Mouse (Mus musculus) frontal cortex, postnatal 25 days (tissue): ENCODE measurements around the gene Cd47.

Experiments used
- DNase-seq, 2 experiments: peaks; one replicate each; pipeline ENCODE4 v3.0.0; 2022; ENCODE audit warnings: low spot score in 2 of 2

The Cd47 gene

DNA sequence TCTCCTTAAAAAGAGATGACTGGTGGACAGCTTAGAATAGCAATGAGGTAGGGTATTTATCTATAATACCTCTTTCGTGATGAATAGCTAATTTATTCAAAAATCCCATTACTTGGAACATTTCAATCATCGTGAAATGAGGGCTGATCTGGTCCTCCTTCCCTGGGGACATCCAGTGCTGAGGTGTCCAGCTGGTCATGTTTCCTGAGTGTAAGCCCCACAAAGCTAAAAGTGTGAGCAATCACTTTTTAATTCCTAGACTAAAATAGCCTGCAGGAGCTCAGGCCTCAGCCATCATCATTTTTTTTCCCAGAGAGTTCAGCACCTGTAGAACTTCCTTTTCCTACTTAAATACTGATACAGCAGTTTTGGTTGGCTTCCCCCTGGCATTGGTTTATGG, 150.0 kb downstream of the Cd47 start:
- DNase-seq = no peak

DNA sequence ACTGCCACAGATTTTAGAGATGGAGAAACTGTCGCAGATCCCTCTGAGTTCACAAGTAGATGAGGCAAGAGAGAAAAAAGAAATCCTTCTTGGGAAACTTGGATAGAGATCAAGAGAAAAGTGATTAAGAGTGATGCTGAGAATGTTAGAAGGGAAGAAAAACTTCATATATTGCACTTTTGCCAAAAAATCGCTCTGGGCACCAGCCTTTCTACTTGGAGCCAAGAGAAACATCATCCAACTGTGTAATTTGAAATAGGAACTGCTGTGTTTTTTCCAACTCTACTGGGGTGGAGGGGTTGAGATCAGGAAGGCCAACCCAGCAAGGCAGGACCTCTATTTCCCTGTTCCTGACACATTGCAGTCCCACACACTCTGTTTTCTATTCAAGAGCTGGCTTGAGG, 151.0 kb downstream of the Cd47 start:
- no peak for DNase-seq

DNA sequence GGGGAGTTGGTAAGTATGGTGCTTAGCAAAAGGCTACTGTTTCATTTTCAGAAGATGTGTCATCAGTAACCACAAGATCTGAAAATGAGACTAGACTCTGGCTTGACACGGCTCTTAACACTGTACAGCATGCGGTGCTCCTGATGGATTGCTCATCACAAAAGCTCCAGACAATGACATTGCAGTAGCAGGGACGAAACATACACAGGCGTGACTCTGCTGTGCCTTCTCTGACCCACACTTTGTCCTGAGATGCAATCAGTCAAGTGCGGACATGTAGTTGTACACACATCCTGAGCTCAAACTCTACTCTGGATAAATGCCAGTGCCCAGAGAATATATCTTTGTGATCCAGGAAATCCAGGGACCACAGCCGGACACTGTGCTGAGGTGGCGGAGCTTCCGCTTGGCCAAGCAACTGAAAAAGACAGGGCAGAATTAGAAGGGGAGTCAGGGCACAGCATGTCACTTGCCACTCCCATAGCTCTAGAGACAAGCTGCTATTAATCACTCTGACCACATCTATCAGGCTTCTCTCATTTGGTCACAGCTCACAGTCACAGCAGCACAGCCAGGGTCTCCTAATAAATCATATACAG, 151.7 kb downstream of the Cd47 start:
- DNase-seq = no peak

DNA sequence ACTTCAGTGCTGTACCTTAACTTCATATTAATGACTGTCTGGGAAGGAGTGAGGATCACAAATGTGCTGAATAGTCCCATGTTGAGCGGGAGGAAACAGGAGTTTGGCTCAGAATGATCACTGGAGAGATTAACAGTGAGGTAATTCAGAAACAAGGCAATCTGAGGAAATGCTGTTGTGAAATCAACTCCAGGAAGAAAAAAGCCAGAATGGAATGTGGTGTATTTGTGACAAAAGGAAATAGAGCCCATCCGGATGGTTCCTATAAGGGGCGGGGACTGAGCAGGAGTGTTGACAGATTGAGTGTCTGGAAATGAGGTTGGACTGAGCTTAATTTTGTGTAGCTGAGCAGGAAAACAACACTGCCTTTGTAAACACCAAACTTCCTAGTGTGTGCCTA, 153.5 kb downstream of the Cd47 start:
- no peak for DNase-seq

DNA sequence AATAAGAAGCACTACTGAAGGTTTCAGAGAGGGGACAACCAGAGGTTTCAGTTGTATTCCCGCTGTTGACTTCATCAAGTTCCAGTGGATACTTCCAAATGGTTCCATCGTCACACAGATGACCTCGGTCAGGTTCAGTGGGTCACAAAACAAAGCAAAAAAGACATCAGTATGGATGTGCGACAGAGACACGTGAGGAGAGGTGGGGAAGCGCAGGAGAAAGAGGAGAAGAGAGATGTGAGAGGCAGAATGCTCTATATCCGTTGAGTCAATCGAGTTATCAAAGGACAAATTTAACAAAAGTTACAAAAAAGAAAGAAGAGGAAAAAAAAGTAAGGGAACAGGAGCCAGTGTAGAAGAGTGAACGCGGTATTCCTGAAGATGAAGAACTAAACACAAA, 154.6 kb downstream of the Cd47 start:
- DNase-seq = no peak

DNA sequence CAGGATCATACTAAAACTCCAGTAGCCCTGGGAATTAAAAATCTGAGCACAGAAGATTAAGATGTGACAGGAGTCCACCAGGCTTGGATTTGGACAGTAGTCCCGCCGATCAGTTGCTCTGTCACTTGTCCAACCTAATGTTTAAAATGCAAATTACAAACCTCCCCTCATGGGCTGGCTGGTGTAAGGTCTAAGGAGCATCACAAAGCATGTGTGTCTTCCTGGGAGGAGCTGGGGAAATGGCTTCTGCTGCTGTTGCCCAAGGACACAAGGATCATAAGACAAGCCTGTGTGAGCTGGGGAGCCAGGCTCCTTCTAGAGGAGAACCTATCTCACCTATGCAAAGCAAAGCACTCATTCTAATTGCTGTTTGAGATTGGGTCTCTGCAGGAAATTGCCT, 155.0 kb downstream of the Cd47 start:
- DNase-seq = no peak

DNA sequence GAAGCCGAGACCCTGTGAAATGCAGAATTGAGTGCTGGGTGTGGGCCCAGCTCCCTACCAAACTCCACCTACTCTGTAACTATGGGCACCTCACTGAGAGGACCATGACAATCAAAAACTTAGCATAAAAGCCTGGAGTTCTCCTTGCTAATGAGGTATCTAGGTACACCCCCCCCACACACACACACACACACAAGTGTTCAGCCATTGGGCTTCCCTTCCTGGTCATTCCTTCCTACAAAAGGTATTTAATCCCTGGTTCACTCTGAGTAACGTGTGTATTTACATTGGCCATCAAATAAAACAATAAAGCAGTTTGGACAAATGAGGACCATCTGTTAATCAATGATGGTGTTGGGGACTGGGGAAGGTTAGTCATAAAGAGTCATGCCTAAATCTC, 155.6 kb downstream of the Cd47 start:
- no peak for DNase-seq

DNA sequence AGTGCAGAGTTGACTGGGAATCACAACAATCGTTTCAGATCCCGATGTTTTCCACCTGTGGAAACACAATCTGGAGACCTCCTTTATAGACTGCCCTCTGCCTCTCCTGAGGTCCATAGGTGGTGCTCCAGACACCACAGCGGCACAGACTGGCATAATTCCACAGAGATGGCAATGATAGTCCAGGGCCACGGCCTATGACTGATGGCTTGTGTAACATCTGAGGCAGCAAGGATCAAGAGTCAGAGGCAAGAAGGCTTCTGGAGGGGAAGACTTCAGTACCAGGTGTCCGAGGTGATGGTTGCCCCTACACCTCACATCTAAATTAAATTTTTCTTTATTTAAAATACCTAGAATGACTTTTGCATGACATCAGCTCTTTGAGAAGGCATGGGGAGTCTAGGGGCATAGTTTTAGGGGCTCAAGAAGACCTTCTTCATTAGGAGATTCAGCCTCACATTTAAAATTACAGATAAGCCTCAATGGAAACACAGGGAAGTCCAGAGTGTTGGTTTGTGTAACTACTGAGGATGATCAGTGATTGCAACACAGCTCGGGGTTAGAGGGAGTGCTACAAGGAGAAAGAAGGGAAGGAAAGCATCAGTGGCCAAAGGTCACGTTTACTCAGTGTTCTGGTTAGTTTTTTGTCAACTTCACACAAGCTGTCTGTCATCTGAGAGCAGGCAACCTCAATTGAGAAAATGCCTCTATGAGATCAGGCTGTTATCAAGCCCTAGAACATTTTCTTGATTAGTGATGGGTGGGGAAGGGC, 156.4 kb downstream of the Cd47 start:
- DNase-seq = no peak

DNA sequence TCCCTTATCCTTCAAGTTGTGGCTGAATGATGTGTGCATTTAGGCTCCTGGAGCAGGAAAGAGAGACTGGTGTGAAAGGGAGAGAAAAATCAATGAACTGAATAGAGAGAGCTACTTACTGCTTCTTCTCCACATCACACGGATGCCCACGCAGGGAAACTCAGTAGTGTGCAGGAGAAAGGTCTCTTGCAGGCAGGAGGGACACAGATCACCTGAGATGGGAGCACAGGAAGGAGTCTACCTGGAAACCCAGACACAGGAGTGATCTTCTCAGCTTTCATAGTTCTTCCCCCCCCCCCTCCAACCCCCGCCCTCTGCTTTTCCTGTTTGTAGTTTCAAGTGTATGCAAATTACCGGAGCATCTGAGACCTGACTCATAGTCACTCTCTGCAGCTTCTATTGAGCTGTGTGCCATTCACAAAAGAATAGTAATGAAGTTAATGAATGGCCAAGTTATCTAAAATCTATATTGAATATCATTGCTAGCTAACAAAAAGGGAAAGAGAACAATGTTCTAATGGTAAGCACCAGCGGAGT, 158.6 kb downstream of the Cd47 start:
- no peak for DNase-seq

DNA sequence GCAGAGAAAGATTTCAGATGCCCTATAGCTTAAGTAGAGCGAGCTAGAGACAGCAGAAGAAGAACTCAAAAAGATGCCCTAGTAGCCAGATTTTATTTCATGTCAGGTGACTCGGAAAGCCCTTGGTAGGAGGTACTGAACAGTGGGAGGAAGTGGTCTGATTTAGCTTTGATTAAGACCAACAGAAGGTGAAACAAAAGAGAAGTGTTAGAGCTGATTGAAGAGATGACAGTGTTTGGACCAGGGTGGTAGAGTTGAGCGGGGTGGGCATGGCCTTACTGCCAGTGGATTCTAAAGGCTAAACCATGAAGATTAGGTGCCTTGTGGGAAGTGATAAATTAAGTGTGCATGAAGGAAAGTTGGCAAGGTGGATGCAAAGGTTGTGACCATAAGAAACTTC, 162.0 kb downstream of the Cd47 start:
- DNase-seq = no peak

DNA sequence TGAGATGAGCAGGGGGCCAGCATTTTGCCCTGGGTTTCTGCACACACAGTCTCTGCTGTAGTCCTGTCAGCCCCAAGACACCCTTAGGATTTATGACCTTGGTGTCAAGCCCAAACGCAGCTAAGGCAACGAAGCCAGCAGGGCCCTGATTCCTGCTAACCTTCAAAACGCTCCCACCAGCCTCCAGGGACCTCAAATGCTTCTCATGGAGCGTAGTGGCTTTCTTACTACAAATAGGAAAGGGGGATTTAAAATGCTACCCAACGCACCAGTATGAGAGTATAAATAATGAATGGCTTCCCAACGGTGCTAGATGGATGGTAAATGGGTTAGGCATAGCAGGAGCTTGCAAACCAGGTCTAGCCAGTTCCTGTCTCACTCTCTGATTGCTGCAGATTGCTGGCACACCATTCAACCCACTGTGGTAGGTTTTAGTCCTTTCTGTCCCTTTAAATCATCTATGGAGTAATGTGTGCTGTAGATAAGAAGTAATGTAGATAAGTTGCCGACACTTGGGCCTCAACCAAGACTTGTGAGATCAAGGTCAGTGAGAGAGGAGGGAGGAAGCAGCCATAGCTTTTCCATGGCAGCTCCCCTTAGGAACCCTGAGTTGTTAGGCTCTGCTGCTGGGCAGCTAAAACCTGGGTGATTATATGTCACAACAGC, 164.1 kb downstream of the Cd47 start:
- DNase-seq = no peak
